Mouse (Mus musculus) embryonic facial prominence, embryonic 15.5 days (tissue): ENCODE measurements around the gene Ppp1r12b. TPM values are rescaled to one million over a fixed set of nuclear protein-coding genes. Genes with fewer than 3 reads are reported as not detected.

ENCODE experiments used
- ATAC-seq: fragments of 200-750 bp; cut with Nextera tagmentation; 2 replicates; pipeline ENCODE4 v1.8.0; 2017; ENCODE audit warnings: low read depth, moderate TSS enrichment; ENCODE audit not compliant: insufficient number of reproducible peaks, low FRiP score, low TSS enrichment
- H3K27ac ChIP-seq: fragments of 300-500 bp; sonication (generic); replicated peaks from 2 replicates; pipeline ENCODE4 v1.5.1; 2015; ENCODE audit warnings: mild to moderate bottlenecking, inconsistent platforms
- H3K27me3 ChIP-seq: fragments of 300-500 bp; sonication (generic); 2 replicates; pipeline ENCODE4 v1.6.1; 2015; ENCODE audit warnings: inconsistent platforms
- H3K36me3 ChIP-seq: fragments of 300-500 bp; sonication (generic); 2 replicates; pipeline ENCODE4 v1.6.1; 2015; ENCODE audit warnings: mild to moderate bottlenecking, inconsistent platforms
- H3K4me1 ChIP-seq: fragments of 300-500 bp; sonication (generic); 2 replicates; pipeline ENCODE4 v1.6.1; 2015; ENCODE audit warnings: inconsistent platforms
- H3K4me2 ChIP-seq: fragments of 300-500 bp; sonication (generic); replicated peaks from 2 replicates; pipeline ENCODE4 v1.6.1; 2015; ENCODE audit warnings: mild to moderate bottlenecking, inconsistent platforms
- H3K4me3 ChIP-seq: fragments of 300-500 bp; sonication (generic); replicated peaks from 2 replicates; pipeline ENCODE4 v1.5.1; 2015; ENCODE audit warnings: mild to moderate bottlenecking, inconsistent platforms
- H3K9ac ChIP-seq: fragments of 300-500 bp; sonication (generic); 2 replicates; pipeline ENCODE4 v1.6.1; 2015; ENCODE audit warnings: inconsistent platforms
- H3K9me3 ChIP-seq: fragments of 300-500 bp; sonication (generic); replicated peaks from 2 replicates; pipeline ENCODE4 v1.6.1; 2016; ENCODE audit warnings: inconsistent platforms
- WGBS: fragments of 180-500 bp; shearing (Covaris S2); methylation state at CpG from one replicate; pipeline ENCODE4 v1.1.7; 2015; 5-methylcytosine and 5-hydroxymethylcytosine counted together
- polyA plus RNA-seq: library from polyadenylated mRNA; unstranded; fragments of >200 nt; fragmentation: Nextera tagmentation; extraction: Ambion mirVana; gene quantifications from 2 replicates; pipeline ENCODE4 v1.2.1, GENCODE M21; 2015

Gene Ppp1r12b
- polyA plus RNA-seq, 1 experiment from 2014 or later = 9.6 TPM

- H3K36me3 ChIP-seq = peaks cover 30% of the 10 kb centered on the region; the same call in 1 of the 2 replicates
- ATAC-seq = no peak
- peak overlapping the region; percentile 75; the same call in 1 of the 2 replicates for H3K27ac ChIP-seq
- H3K4me1 ChIP-seq = peaks cover 19% of the 10 kb centered on the region
- no peak overlapping the region for H3K4me3 ChIP-seq
- H3K9ac ChIP-seq = no peak overlapping the region
- 75% methylated on average over 11 of the region's 11 CpGs for WGBS
- H3K27me3 ChIP-seq = no peaks in the 10 kb centered on the region
- H3K9me3 ChIP-seq = no peaks in the 10 kb centered on the region
- H3K4me2 ChIP-seq = no peak overlapping the region
These were observed 191.8 kb downstream of the Ppp1r12b start for GRCm38 (mm10) chr1:134763776-134764438.

GRCm38 (mm10) chr1:134763250-134763649 is 192.5 kb downstream of the Ppp1r12b start:
- ATAC-seq = no peak
- Histone ChIP-seq H3K9ac (no peak overlapping the region), H3K9me3 (no peaks in the 10 kb centered on the region), H3K27me3 (no peaks in the 10 kb centered on the region), H3K36me3 (peaks cover 26% of the 10 kb centered on the region; the same call in 1 of the 2 replicates), H3K27ac (no peak overlapping the region), H3K4me2 (no peak overlapping the region), H3K4me3 (no peak overlapping the region), H3K4me1 (peaks cover 19% of the 10 kb centered on the region)
- WGBS = 86% methylated on average over 4 of the region's 4 CpGs

GRCm38 (mm10) chr1:134761534-134761933 is 194.2 kb downstream of the Ppp1r12b start:
- H3K27ac ChIP-seq = no peak overlapping the region
- H3K4me2 ChIP-seq = no peak overlapping the region
- H3K9ac ChIP-seq = no peak overlapping the region
- no peak overlapping the region for H3K4me3 ChIP-seq
- peaks cover 24% of the 10 kb centered on the region for H3K4me1 ChIP-seq
- H3K27me3 ChIP-seq = no peaks in the 10 kb centered on the region
- H3K9me3 ChIP-seq = no peaks in the 10 kb centered on the region
- WGBS = 89% methylated on average over 7 of the region's 7 CpGs
- ATAC-seq = no peak
- peaks cover 23% of the 10 kb centered on the region; the same call in 1 of the 2 replicates for H3K36me3 ChIP-seq

- no peak for ATAC-seq
- Histone ChIP-seq H3K27me3 (no peaks in the 10 kb centered on the region), H3K9me3 (no peaks in the 10 kb centered on the region), H3K4me3 (no peak overlapping the region), H3K36me3 (peaks cover 23% of the 10 kb centered on the region; the same call in 1 of the 2 replicates), H3K9ac (no peak overlapping the region), H3K4me2 (no peak overlapping the region), H3K4me1 (peaks cover 31% of the 10 kb centered on the region), H3K27ac (no peak overlapping the region)
- 72% methylated on average over 5 of the region's 5 CpGs for WGBS
These were observed 195.1 kb downstream of the Ppp1r12b start for GRCm38 (mm10) chr1:134760642-134761041.

- Histone ChIP-seq H3K9me3 (no peaks in the 10 kb centered on the region), H3K4me3 (no peak overlapping the region), H3K4me2 (no peak overlapping the region), H3K4me1 (peaks cover 27% of the 10 kb centered on the region), H3K36me3 (peaks cover 23% of the 10 kb centered on the region; the same call in 1 of the 2 replicates), H3K9ac (no peak overlapping the region), H3K27ac (no peak overlapping the region), H3K27me3 (no peaks in the 10 kb centered on the region)
- WGBS = 87% methylated on average over 6 of the region's 6 CpGs
- no peak for ATAC-seq
These were observed 196.6 kb downstream of the Ppp1r12b start for GRCm38 (mm10) chr1:134759133-134759532.

- Histone ChIP-seq H3K9ac (no peak overlapping the region), H3K27ac (peak overlapping the region; percentile 39; the same call in 1 of the 2 replicates)
These were observed 198.5 kb downstream of the Ppp1r12b start for GRCm38 (mm10) chr1:134757230-134757629.

GRCm38 (mm10) chr1:134756190-134756873 is 199.4 kb downstream of the Ppp1r12b start:
- no peak overlapping the region for H3K9ac ChIP-seq
- H3K4me3 ChIP-seq = no peak overlapping the region
- H3K36me3 ChIP-seq = peaks cover 23% of the 10 kb centered on the region; the same call in 1 of the 2 replicates
- ATAC-seq = no peak
- no peaks in the 10 kb centered on the region for H3K9me3 ChIP-seq
- H3K4me1 ChIP-seq = peaks cover 53% of the 10 kb centered on the region
- H3K27me3 ChIP-seq = no peaks in the 10 kb centered on the region
- no peak overlapping the region for H3K4me2 ChIP-seq
- H3K27ac ChIP-seq = 0 out of 2 replicates have a peak overlapping the region, but pooled peaks have one; percentile 39
- WGBS = 73% methylated on average over 10 of the region's 10 CpGs

More at GRCm38 (mm10) chr1:134757230-134757629, 198.5 kb downstream of the Ppp1r12b start:
- Histone ChIP-seq H3K4me1 (peaks cover 46% of the 10 kb centered on the region), H3K9me3 (no peaks in the 10 kb centered on the region), H3K4me3 (no peak overlapping the region), H3K4me2 (no peak overlapping the region), H3K36me3 (peaks cover 23% of the 10 kb centered on the region; the same call in 1 of the 2 replicates), H3K27me3 (no peaks in the 10 kb centered on the region)
- no peak for ATAC-seq
- 67% methylated on average over 3 of the region's 3 CpGs for whole genome bisulfite sequencing

GRCm38 (mm10) chr1:134755548-134756189 is 200.1 kb downstream of the Ppp1r12b start:
- 60% methylated on average over 13 of the region's 13 CpGs for WGBS
- no peak overlapping the region for H3K27ac ChIP-seq

GRCm38 (mm10) chr1:134754818-134755217 is 200.9 kb downstream of the Ppp1r12b start:
- H3K4me1 ChIP-seq = peaks cover 62% of the 10 kb centered on the region
- no peak overlapping the region for H3K9ac ChIP-seq
- no peaks in the 10 kb centered on the region for H3K27me3 ChIP-seq
- peaks cover 12% of the 10 kb centered on the region; the same call in 1 of the 2 replicates for H3K36me3 ChIP-seq
- ATAC-seq = no peak
- no peak overlapping the region; the same call in 1 of the 2 replicates for H3K27ac ChIP-seq
- no peak overlapping the region for H3K4me3 ChIP-seq
- H3K4me2 ChIP-seq = no peak overlapping the region
- WGBS = 66% methylated on average over 10 of the region's 10 CpGs
- no peaks in the 10 kb centered on the region for H3K9me3 ChIP-seq

More at GRCm38 (mm10) chr1:134755548-134756189, 200.1 kb downstream of the Ppp1r12b start:
- Histone ChIP-seq H3K4me3 (no peak overlapping the region), H3K36me3 (peaks cover 20% of the 10 kb centered on the region; the same call in 1 of the 2 replicates), H3K9me3 (no peaks in the 10 kb centered on the region), H3K4me2 (no peak overlapping the region), H3K9ac (no peak overlapping the region), H3K27me3 (no peaks in the 10 kb centered on the region), H3K4me1 (peaks cover 53% of the 10 kb centered on the region)
- no peak for ATAC-seq

- Histone ChIP-seq H3K9me3 (no peaks in the 10 kb centered on the region), H3K36me3 (0 out of 2 replicates have a peak, but pooled peaks cover 4% of the 10 kb centered on the region), H3K4me3 (no peak overlapping the region), H3K4me1 (peaks cover 66% of the 10 kb centered on the region), H3K27me3 (no peaks in the 10 kb centered on the region), H3K27ac (peak overlapping the region; percentile 40), H3K9ac (no peak overlapping the region), H3K4me2 (no peak overlapping the region)
- peak; percentile 49; the same call in 1 of the 2 replicates for ATAC-seq
- WGBS = 38% methylated on average over 13 of the region's 13 CpGs
These were observed 201.8 kb downstream of the Ppp1r12b start for GRCm38 (mm10) chr1:134753751-134754630.
